Mouse (Mus musculus): Measurements from ENCODE around the gene Lcmt1. TPM values are rescaled to one million over a fixed set of nuclear protein-coding genes. Genes with fewer than 3 reads are reported as not detected.

Lcmt1 gene
- 33.4 and 34.4 TPM in 2 replicates for polyA plus RNA-seq (2016; fragmentation: Nextera tagmentation; extraction: Ambion mirVana)

- WGBS (ENCODE audit: insufficient replicate concordance): 1% methylated on average over 61 of the region's 64 CpGs
- H3K4me1 ChIP-seq: peaks cover 57% of the 10 kb centered on the region
Observed at GRCm38 (mm10) chr7:123369759-123370481, at the start of gene Lcmt1, which contains the start of gene Arhgap17. Lcmt1 (plus strand) TSS chr7:123369784. Arhgap17 (minus strand) TSS chr7:123369915.

GRCm38 (mm10) chr7:123322452-123323121, 47.0 kb upstream of the Lcmt1 start:
- Histone ChIP-seq H3K4me2 (peak overlapping the region; percentile 21), H3K27ac (peak overlapping the region; percentile 55)

More at GRCm38 (mm10) chr7:123369759-123370481, at the start of gene Lcmt1, which contains the start of gene Arhgap17:
- H3K4me3 ChIP-seq: peak within 1 kb of the TSS; percentile 94
- peak within 1 kb of the TSS; percentile 95 for H3K9ac ChIP-seq
- H3K9me3 ChIP-seq (replicated peaks): no peaks in the 10 kb centered on the region
- H3K36me3 ChIP-seq: no peaks in the 10 kb centered on the region
- peak within 1 kb of the TSS; percentile 92 for H3K27ac ChIP-seq
- ATAC-seq: peak; percentile 96
- H3K27me3 ChIP-seq (replicated peaks): no peaks in the 10 kb centered on the region
- peak within 1 kb of the TSS; percentile 93 for H3K4me2 ChIP-seq

GRCm38 (mm10) chr7:123323388-123323787, 46.2 kb upstream of the Lcmt1 start:
- no peak overlapping the region for H3K4me3 ChIP-seq
- H3K36me3 ChIP-seq: peaks cover 93% of the 10 kb centered on the region
- no peak for ATAC-seq
- H3K4me2 ChIP-seq: 0 out of 2 replicates have a peak overlapping the region, but pooled peaks have one; percentile 21
- 74% methylated on average over 2 of the region's 2 CpGs for WGBS (ENCODE audit: insufficient replicate concordance)
- peak overlapping the region; percentile 66 for H3K27ac ChIP-seq
- H3K9me3 ChIP-seq (replicated peaks): no peaks in the 10 kb centered on the region
- H3K9ac ChIP-seq: no peak overlapping the region
- H3K4me1 ChIP-seq: peaks cover 64% of the 10 kb centered on the region
- H3K27me3 ChIP-seq (replicated peaks): no peaks in the 10 kb centered on the region

More at GRCm38 (mm10) chr7:123322452-123323121, 47.0 kb upstream of the Lcmt1 start:
- no peak overlapping the region for H3K4me3 ChIP-seq
- peaks cover 56% of the 10 kb centered on the region for H3K4me1 ChIP-seq
- peak; percentile 78 for ATAC-seq
- H3K36me3 ChIP-seq: peaks cover 95% of the 10 kb centered on the region
- H3K9me3 ChIP-seq (replicated peaks): no peaks in the 10 kb centered on the region
- H3K27me3 ChIP-seq (replicated peaks): no peaks in the 10 kb centered on the region
- peak overlapping the region; percentile 31; the same call in 1 of the 2 replicates for H3K9ac ChIP-seq
- 56% methylated on average over 13 of the region's 13 CpGs for WGBS (ENCODE audit: insufficient replicate concordance)

- 80% methylated on average over 1 of the region's 1 CpGs for WGBS (ENCODE audit: insufficient replicate concordance)
- Histone ChIP-seq H3K4me1 (peaks cover 64% of the 10 kb centered on the region), H3K4me2 (no peak overlapping the region), H3K9ac (no peak overlapping the region), H3K4me3 (no peak overlapping the region), H3K27ac (peak overlapping the region; percentile 80; the same call in 1 of the 2 replicates), H3K27me3 (replicated peaks) (no peaks in the 10 kb centered on the region), H3K9me3 (replicated peaks) (no peaks in the 10 kb centered on the region), H3K36me3 (peaks cover 89% of the 10 kb centered on the region)
- peak; percentile 46 for ATAC-seq
Observed at GRCm38 (mm10) chr7:123324105-123324504, 45.5 kb upstream of the Lcmt1 start.

GRCm38 (mm10) chr7:123326062-123326461, 43.5 kb upstream of the Lcmt1 start:
- ATAC-seq: peak; percentile 65
- Histone ChIP-seq H3K36me3 (peaks cover 77% of the 10 kb centered on the region), H3K4me1 (peaks cover 66% of the 10 kb centered on the region), H3K9me3 (replicated peaks) (no peaks in the 10 kb centered on the region), H3K27me3 (replicated peaks) (no peaks in the 10 kb centered on the region), H3K4me2 (peak overlapping the region; percentile 49), H3K4me3 (0 out of 2 replicates have a peak overlapping the region, but pooled peaks have one; percentile 1), H3K27ac (peak overlapping the region; percentile 80), H3K9ac (peak overlapping the region; percentile 57; the same call in 1 of the 2 replicates)
- WGBS (ENCODE audit: insufficient replicate concordance): 72% methylated on average over 5 of the region's 5 CpGs

- H3K9me3 ChIP-seq (replicated peaks): no peaks in the 10 kb centered on the region
- peaks cover 74% of the 10 kb centered on the region for H3K4me1 ChIP-seq
- no peak overlapping the region for H3K4me3 ChIP-seq
- H3K27ac ChIP-seq: peak overlapping the region; percentile 80
- no peak for ATAC-seq
- H3K27me3 ChIP-seq (replicated peaks): no peaks in the 10 kb centered on the region
- peak overlapping the region; percentile 49; the same call in 1 of the 2 replicates for H3K4me2 ChIP-seq
- no peak overlapping the region for H3K9ac ChIP-seq
- peaks cover 70% of the 10 kb centered on the region for H3K36me3 ChIP-seq
- 58% methylated on average over 4 of the region's 4 CpGs for WGBS (ENCODE audit: insufficient replicate concordance)
Observed at GRCm38 (mm10) chr7:123326901-123327300, 42.7 kb upstream of the Lcmt1 start.

- peak overlapping the region; percentile 80; the same call in 1 of the 2 replicates for H3K27ac ChIP-seq
- H3K4me1 ChIP-seq: peaks cover 65% of the 10 kb centered on the region
- no peak overlapping the region for H3K4me3 ChIP-seq
- peaks cover 63% of the 10 kb centered on the region for H3K36me3 ChIP-seq
- no peaks in the 10 kb centered on the region for H3K27me3 ChIP-seq (replicated peaks)
- 85% methylated on average over 4 of the region's 4 CpGs for WGBS (ENCODE audit: insufficient replicate concordance)
- no peaks in the 10 kb centered on the region for H3K9me3 ChIP-seq (replicated peaks)
- ATAC-seq: no peak
- no peak overlapping the region for H3K4me2 ChIP-seq
- H3K9ac ChIP-seq: no peak overlapping the region
Observed at GRCm38 (mm10) chr7:123327909-123328308, 41.7 kb upstream of the Lcmt1 start.

- Histone ChIP-seq H3K9me3 (replicated peaks) (no peaks in the 10 kb centered on the region), H3K4me1 (peaks cover 39% of the 10 kb centered on the region), H3K4me3 (no peak overlapping the region), H3K36me3 (peaks cover 39% of the 10 kb centered on the region), H3K27me3 (replicated peaks) (no peaks in the 10 kb centered on the region), H3K4me2 (no peak overlapping the region), H3K9ac (no peak overlapping the region), H3K27ac (no peak overlapping the region)
- 87% methylated on average over 9 of the region's 9 CpGs for WGBS (ENCODE audit: insufficient replicate concordance)
- ATAC-seq: 0 out of 2 replicates have a peak, but pooled peaks have one; percentile 20
Observed at GRCm38 (mm10) chr7:123330506-123330905, 39.1 kb upstream of the Lcmt1 start.

- Histone ChIP-seq H3K4me1 (peaks cover 52% of the 10 kb centered on the region), H3K27me3 (replicated peaks) (no peaks in the 10 kb centered on the region), H3K4me3 (no peak overlapping the region), H3K4me2 (no peak overlapping the region), H3K27ac (no peak overlapping the region), H3K9me3 (replicated peaks) (no peaks in the 10 kb centered on the region), H3K9ac (no peak overlapping the region), H3K36me3 (peaks cover 4% of the 10 kb centered on the region; the same call in 1 of the 2 replicates)
- no peak for ATAC-seq
- 55% methylated on average over 1 of the region's 1 CpGs for WGBS (ENCODE audit: insufficient replicate concordance)
Observed at GRCm38 (mm10) chr7:123336322-123336721, 33.3 kb upstream of the Lcmt1 start.

GRCm38 (mm10) chr7:123338351-123338750, 31.2 kb upstream of the Lcmt1 start:
- Histone ChIP-seq H3K4me2 (no peak overlapping the region), H3K27ac (peak overlapping the region; percentile 36; the same call in 1 of the 2 replicates), H3K9ac (no peak overlapping the region), H3K4me3 (no peak overlapping the region), H3K36me3 (no peaks in the 10 kb centered on the region; the same call in 1 of the 2 replicates), H3K27me3 (replicated peaks) (no peaks in the 10 kb centered on the region), H3K9me3 (replicated peaks) (no peaks in the 10 kb centered on the region), H3K4me1 (peaks cover 63% of the 10 kb centered on the region)
- WGBS (ENCODE audit: insufficient replicate concordance): 66% methylated on average over 8 of the region's 8 CpGs
- ATAC-seq: peak; percentile 55

GRCm38 (mm10) chr7:123341896-123342295, 27.7 kb upstream of the Lcmt1 start:
- Histone ChIP-seq H3K4me2 (no peak overlapping the region), H3K4me3 (no peak overlapping the region), H3K36me3 (no peaks in the 10 kb centered on the region; the same call in 1 of the 2 replicates), H3K4me1 (peaks cover 76% of the 10 kb centered on the region), H3K9ac (no peak overlapping the region), H3K27me3 (replicated peaks) (no peaks in the 10 kb centered on the region), H3K9me3 (replicated peaks) (no peaks in the 10 kb centered on the region), H3K27ac (no peak overlapping the region)
- ATAC-seq: no peak
- WGBS (ENCODE audit: insufficient replicate concordance): 77% methylated on average over 5 of the region's 5 CpGs
